Mouse (Mus musculus) pancreas, adult 10 weeks (tissue): ENCODE data around the gene Rnft1. TPM values are rescaled to one million over a fixed set of nuclear protein-coding genes. Genes with fewer than 3 reads are reported as not detected.

Experiments used
- polyA plus RNA-seq: library from polyadenylated mRNA; stranded (reverse); fragments of 350-450 nt; fragmentation: Illumina TruSeq; extraction: RNeasy Lipid Tissue Mini Kit (QIAGEN cat#74804); gene quantifications from one replicate; pipeline ENCODE4 v1.2.3, GENCODE M21; 2015; ENCODE audit warnings: low read depth, low replicate concordance; ENCODE audit not compliant: insufficient read depth

Rnft1 gene
- polyA plus RNA-seq = 5.9 TPM

DNA sequence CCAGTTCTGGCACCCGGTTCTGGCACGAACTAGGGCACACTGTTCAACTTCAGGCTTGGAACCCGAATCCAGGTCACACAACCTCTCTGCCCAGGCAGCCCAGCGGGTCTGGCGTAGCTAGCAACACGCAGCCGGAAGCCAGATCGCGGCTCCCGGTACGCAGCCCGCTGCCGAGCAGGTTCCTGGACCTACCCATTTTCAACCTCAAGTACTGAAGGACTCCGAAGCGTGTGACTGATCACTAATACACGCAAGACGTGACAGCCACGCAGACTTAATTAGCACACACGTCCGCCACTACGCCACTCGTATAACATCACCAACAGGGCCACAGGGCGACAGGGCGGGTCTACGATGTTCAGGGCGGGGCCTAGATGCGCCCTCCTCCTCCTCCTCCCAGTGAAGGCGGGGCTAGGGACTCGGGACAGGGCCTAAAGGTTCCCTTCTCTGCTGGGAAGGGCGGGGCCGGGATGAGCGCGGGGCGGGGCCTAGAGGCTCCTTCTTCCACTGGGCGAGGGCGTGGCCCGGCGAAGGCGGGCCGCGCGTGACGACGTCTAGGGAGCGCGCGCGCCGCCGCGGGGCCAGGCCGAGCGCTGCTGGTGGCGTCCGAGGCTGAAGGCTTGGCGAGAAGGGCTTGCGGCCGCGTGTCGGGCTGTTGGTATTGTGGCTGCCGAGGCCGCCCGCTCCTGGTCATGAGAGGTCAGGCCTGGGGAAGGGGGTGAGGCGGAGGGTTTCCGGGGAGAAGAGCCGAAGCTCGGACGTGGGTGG, at the start of gene Rnft1:
TSS of gene Rnft1 (plus strand) at position 557 of the 768 bp plus-strand sequence.

GRCm38 (mm10) chr11:86544639-86545299, 60.3 kb downstream of the Rnft1 start, which contains the start of the genes Rps6kb1 and Tubd1:
Gene Rps6kb1 (minus strand): TSS chr11:86544805.
Gene Tubd1 (plus strand): TSS chr11:86544991.

Other genes starting within 250 kb of the Rnft1 start
- gene Ints2, start 227.1 kb upstream of the Rnft1 start, polyA plus RNA-seq = 1.9 TPM
- gene Med13, start 127.1 kb upstream of the Rnft1 start, polyA plus RNA-seq = 6.3 TPM
- 15.2 TPM for gene Rps6kb1, start 60.1 kb downstream of the Rnft1 start, polyA plus RNA-seq
- 1.7 TPM for gene Tubd1, start 60.3 kb downstream of the Rnft1 start, polyA plus RNA-seq
- gene Vmp1, start 199.2 kb downstream of the Rnft1 start, polyA plus RNA-seq = 21.8 TPM
- gene Ptrh2, start 199.3 kb downstream of the Rnft1 start, polyA plus RNA-seq = 3.4 TPM